Comparison of ENCODE assay signal across 13 mouse cellular contexts in genomic region chr12:25132046-25132445, GRCm38 (mm10). TPM values are rescaled to one million over a fixed set of nuclear protein-coding genes. Genes with fewer than 3 reads are reported as not detected.
DNase-seq lines count a peak whose midpoint lies in the region; ATAC-seq lines count a peak whose summit lies in the region.
"Had no signal": no experiment of that assay in that cellular context is flagged by ENCODE, and none has a peak within 500 bp of the region (broad histone marks: within the 10 kb centered on the region; RNA-seq: fewer than 3 reads in every experiment).

No protein-coding gene starts in this region.

- H3K9me3 ChIP-seq in kidney, embryonic 15.5 days (replicated peaks) = no peaks in the 10 kb centered on the region
- no peaks in the 10 kb centered on the region for H3K9me3 ChIP-seq in liver, embryonic 15.5 days (replicated peaks)
- H3K9me3 ChIP-seq: hindbrain, embryonic 12.5 days; neural tube, embryonic 12.5 days had no signal

- WGBS in kidney, embryonic 15.5 days = 19% methylated on average over 12 of the region's 12 CpGs
- WGBS in liver, embryonic 15.5 days (ENCODE audit: insufficient replicate concordance) = 35% methylated on average over 12 of the region's 12 CpGs

- no peak overlapping the region for H3K4me3 ChIP-seq in kidney, embryonic 15.5 days (replicated peaks)
- H3K4me3 ChIP-seq in liver, embryonic 15.5 days (replicated peaks) = no peak overlapping the region
- H3K4me3 ChIP-seq: hindbrain, embryonic 12.5 days; neural tube, embryonic 12.5 days had no signal

- DNase-seq in thymus, postnatal 0 days (ENCODE audit: low spot score) = peak; percentile 40
- DNase-seq in thymus, postnatal 10 days (ENCODE audit: low spot score in 2 of 2) = no peak
- no peak for DNase-seq in embryo, embryonic 10 days (ENCODE audit: low spot score)
- DNase-seq in spleen, adult 12 weeks (ENCODE audit: low spot score) = no peak
- no peak for DNase-seq in adrenal gland, adult 8-10 months
- DNase-seq: gastrocnemius, postnatal 25 days; layer of hippocampus, postnatal 36 days; right cerebral cortex, postnatal 14 days had no signal

- peak overlapping the region; percentile 48 for H3K27ac ChIP-seq in kidney, embryonic 15.5 days
- peak overlapping the region; percentile 55; the same call in 1 of the 2 replicates for H3K27ac ChIP-seq in liver, embryonic 15.5 days (replicated peaks)
- H3K27ac ChIP-seq: hindbrain, embryonic 12.5 days; neural tube, embryonic 12.5 days had no signal

- ATAC-seq in kidney, embryonic 15.5 days (replicated peaks; ENCODE audit: low FRiP score) = peak; percentile 78
- ATAC-seq in liver, embryonic 15.5 days (ENCODE audit: insufficient read depth) = peak; percentile 73
- ATAC-seq in frontal cortex, adult (ENCODE audit: low TSS enrichment) = no peak

- H3K4me2 ChIP-seq in kidney, embryonic 15.5 days = no peak overlapping the region
- H3K4me2 ChIP-seq in liver, embryonic 15.5 days = no peak overlapping the region
- H3K4me2 ChIP-seq: hindbrain, embryonic 12.5 days; neural tube, embryonic 12.5 days had no signal

- H3K27me3 ChIP-seq in kidney, embryonic 15.5 days = no peaks in the 10 kb centered on the region
- H3K27me3 ChIP-seq in liver, embryonic 15.5 days = no peaks in the 10 kb centered on the region
- H3K27me3 ChIP-seq: neural tube, embryonic 12.5 days had no signal

- H3K36me3 ChIP-seq in kidney, embryonic 15.5 days = no peaks in the 10 kb centered on the region
- no peaks in the 10 kb centered on the region for H3K36me3 ChIP-seq in liver, embryonic 15.5 days (replicated peaks)
- H3K36me3 ChIP-seq: hindbrain, embryonic 12.5 days; neural tube, embryonic 12.5 days had no signal

- no peak overlapping the region for H3K9ac ChIP-seq in kidney, embryonic 15.5 days
- H3K9ac ChIP-seq in liver, embryonic 15.5 days = no peak overlapping the region
- H3K9ac ChIP-seq: hindbrain, embryonic 12.5 days; neural tube, embryonic 12.5 days had no signal

- peaks cover 51% of the 10 kb centered on the region for H3K4me1 ChIP-seq in kidney, embryonic 15.5 days
- H3K4me1 ChIP-seq in liver, embryonic 15.5 days (replicated peaks) = peaks cover 14% of the 10 kb centered on the region; the same call in 1 of the 2 replicates

RNA-seq across cellular contexts. Expression of gene Id2, which starts 35.1 kb away (rescaled TPM):
- 152 and 159 TPM in 2 replicates for polyA plus RNA-seq in thymus, postnatal 0 days (2015; fragmentation: Nextera tagmentation; extraction: Ambion mirVana)
- polyA plus RNA-seq in kidney, embryonic 15.5 days (2015; fragmentation: Nextera tagmentation; extraction: Ambion mirVana) = 518 and 543 TPM in 2 replicates
- polyA plus RNA-seq in liver, embryonic 15.5 days (2015; fragmentation: Nextera tagmentation; extraction: Ambion mirVana) = 105 and 126 TPM in 2 replicates
- 100 to 1,000 TPM; 302 to 463 (median 440) TPM for total RNA-seq in adrenal gland, adult 8-10 months (2022)
